Mouse (Mus musculus) stomach, embryonic 16.5 days (tissue): ENCODE results near the gene Gyg. TPM values are rescaled to one million over a fixed set of nuclear protein-coding genes. Genes with fewer than 3 reads are reported as not detected.
A peak's percentile ranks its signal among the peaks of the same experiment; 100 is the strongest.

Experiments
- ATAC-seq: fragments of 200-750 bp; cut with Nextera tagmentation; 2 replicates; pipeline ENCODE4 v1.8.0; 2017; ENCODE audit warnings: moderate number of reproducible peaks, moderate TSS enrichment; ENCODE audit not compliant: insufficient read depth, low FRiP score
- H3K27ac ChIP-seq: fragments of 300-500 bp; sonication (generic); 2 replicates; pipeline ENCODE4 v1.5.1; 2014; ENCODE audit warnings: low read length
- H3K27me3 ChIP-seq: fragments of 300-500 bp; sonication (generic); 2 replicates; pipeline ENCODE4 v1.6.1; 2014; ENCODE audit warnings: low read length, control low read depth, mixed read lengths; ENCODE audit not compliant: control insufficient read depth, insufficient read depth
- H3K36me3 ChIP-seq: fragments of 300-500 bp; sonication (generic); 2 replicates; pipeline ENCODE4 v1.6.1; 2014; ENCODE audit warnings: low read length; ENCODE audit not compliant: control insufficient read depth, insufficient read depth
- H3K4me1 ChIP-seq: fragments of 300-500 bp; sonication (generic); 2 replicates; pipeline ENCODE4 v1.6.1; 2014; ENCODE audit warnings: low read length, control low read depth, mixed read lengths; ENCODE audit not compliant: control insufficient read depth, insufficient read depth
- H3K4me2 ChIP-seq: fragments of 300-500 bp; sonication (generic); 2 replicates; pipeline ENCODE4 v1.6.1; 2014; ENCODE audit warnings: low read depth, low read length, mixed read lengths
- H3K4me3 ChIP-seq: fragments of 300-500 bp; sonication (generic); replicated peaks from 2 replicates; pipeline ENCODE4 v1.5.1; 2014; ENCODE audit warnings: mild to moderate bottlenecking, low read length
- H3K9ac ChIP-seq: fragments of 300-500 bp; sonication (generic); 2 replicates; pipeline ENCODE4 v1.6.1; 2014; ENCODE audit warnings: low read length
- H3K9me3 ChIP-seq: fragments of 300-500 bp; sonication (generic); replicated peaks from 2 replicates; pipeline ENCODE4 v1.6.1; 2016; ENCODE audit warnings: low read length, control low read depth; ENCODE audit not compliant: control insufficient read depth
- WGBS: fragments of 180-500 bp; shearing (Covaris S2); extraction: QIAGEN DNeasy Blood & Tissue Kit; methylation state at CpG from one replicate; pipeline ENCODE4 v1.1.7; 2014; 5-methylcytosine and 5-hydroxymethylcytosine counted together
- polyA plus RNA-seq: library from polyadenylated mRNA; unstranded; fragments of >200 nt; fragmentation: Nextera tagmentation; extraction: Ambion mirVana; gene quantifications from 2 replicates; pipeline ENCODE4 v1.2.1, GENCODE M21; 2015

Gene Gyg
- polyA plus RNA-seq = 52.5 TPM in 2 replicates

DNA sequence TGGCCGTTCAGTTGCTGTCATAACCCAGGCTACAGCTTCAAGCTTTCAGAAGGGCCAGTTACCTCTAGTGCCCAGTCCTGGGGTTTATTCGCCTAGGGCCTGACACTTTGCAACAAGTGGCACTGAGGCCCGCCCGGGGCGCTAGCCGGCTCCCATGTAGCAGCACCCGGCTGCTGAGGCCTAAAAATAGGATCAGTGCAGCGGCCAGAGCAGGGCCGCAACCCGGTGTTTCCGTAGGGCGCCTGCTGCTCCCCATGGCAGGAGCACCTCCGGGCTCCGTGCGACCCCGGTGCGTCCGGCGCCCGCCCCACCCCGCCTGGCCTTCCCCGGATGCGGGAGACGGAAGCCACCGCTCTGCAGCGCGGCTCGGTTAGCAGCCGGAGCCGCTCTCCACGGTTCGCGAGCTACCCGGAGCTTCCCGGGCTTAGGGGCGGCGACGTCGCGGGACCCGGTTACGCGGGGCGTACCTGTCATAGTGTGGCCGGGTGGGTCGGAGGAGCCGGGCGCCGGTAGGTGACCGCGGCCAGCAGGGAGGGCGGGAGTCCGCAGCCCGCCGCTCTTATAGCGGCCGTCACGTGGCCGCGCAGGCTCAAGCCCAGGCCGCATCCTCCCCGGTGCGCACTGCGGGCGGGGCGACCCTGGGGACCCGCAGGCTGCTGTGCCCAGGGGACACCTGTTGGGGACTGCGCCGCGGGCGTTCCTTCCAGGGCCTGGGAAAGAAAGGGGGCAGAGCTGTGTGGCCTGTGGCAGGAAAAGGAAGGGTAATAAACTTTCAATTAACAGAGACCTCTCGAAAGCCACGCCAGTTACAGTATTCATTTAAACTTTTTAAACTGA, at the start of gene Gyg:
Gene Gyg (minus strand): TSS at position 787 of the 837 bp plus-strand sequence.
- peak; percentile 92 for ATAC-seq
- Histone ChIP-seq H3K9me3 (no peaks in the 10 kb centered on the region), H3K9ac (peak within 1 kb of the TSS; percentile 89), H3K4me3 (peak within 1 kb of the TSS; percentile 76), H3K36me3 (no peaks in the 10 kb centered on the region), H3K4me1 (peaks cover 8% of the 10 kb centered on the region; the same call in 1 of the 2 replicates), H3K27me3 (no peaks in the 10 kb centered on the region), H3K4me2 (peak within 1 kb of the TSS; percentile 83), H3K27ac (peak within 1 kb of the TSS; percentile 58)
- under 1% methylated on average over 73 of the region's 73 CpGs for WGBS

DNA sequence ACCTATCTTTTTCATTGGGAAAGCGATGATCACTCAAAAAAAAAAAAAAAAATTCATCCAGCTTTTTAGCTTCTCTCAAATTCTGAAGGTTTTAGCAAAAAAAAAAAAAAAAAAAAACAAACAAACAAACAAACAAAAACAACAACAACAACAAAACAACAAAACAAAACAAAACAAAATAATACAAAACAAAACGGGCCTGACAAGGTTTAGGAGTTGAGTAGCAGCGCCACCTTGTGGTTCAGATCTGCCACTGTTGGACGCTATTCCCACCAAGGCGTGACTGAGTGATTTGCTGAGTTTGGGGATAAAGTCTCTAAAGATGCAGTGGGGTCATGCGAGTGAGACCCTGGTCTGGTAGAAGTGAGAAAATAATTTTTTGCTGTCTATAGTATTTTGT, 43.8 kb upstream of the Gyg start:
- WGBS = 31% methylated on average over 6 of the region's 6 CpGs

DNA sequence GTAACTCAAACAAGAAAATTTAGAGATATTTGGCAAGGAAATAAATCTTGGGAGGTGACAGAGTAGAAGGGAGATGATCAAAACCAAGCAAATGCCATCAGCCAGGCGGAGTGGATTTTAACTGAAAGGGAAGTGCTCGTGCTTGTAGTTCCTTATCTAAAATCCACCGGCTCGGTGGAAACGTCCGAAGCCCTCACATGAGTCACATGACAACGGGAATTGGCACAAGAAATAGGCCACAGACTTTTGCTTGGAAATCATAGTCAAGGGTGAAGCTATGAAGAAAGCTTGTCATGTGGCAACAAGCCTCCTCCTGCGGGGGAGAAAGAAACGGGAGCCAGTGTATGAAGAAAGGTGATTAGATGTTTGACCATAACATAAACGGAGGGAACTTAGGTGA, 42.8 kb upstream of the Gyg start:
- 67% methylated on average over 10 of the region's 10 CpGs for WGBS
- ATAC-seq = no peak
- Histone ChIP-seq H3K27me3 (no peaks in the 10 kb centered on the region), H3K4me1 (no peaks in the 10 kb centered on the region), H3K4me3 (no peak overlapping the region), H3K4me2 (no peak overlapping the region), H3K27ac (no peak overlapping the region), H3K9me3 (no peaks in the 10 kb centered on the region), H3K9ac (no peak overlapping the region), H3K36me3 (no peaks in the 10 kb centered on the region)

More for the DNA sequence above, 43.8 kb upstream of the Gyg start:
- no peaks in the 10 kb centered on the region for H3K9me3 ChIP-seq
- H3K9ac ChIP-seq = no peak overlapping the region
- no peaks in the 10 kb centered on the region for H3K36me3 ChIP-seq
- no peak for ATAC-seq
- H3K4me3 ChIP-seq = no peak overlapping the region
- H3K27ac ChIP-seq = no peak overlapping the region
- no peaks in the 10 kb centered on the region for H3K27me3 ChIP-seq
- H3K4me2 ChIP-seq = no peak overlapping the region
- H3K4me1 ChIP-seq = no peaks in the 10 kb centered on the region

DNA sequence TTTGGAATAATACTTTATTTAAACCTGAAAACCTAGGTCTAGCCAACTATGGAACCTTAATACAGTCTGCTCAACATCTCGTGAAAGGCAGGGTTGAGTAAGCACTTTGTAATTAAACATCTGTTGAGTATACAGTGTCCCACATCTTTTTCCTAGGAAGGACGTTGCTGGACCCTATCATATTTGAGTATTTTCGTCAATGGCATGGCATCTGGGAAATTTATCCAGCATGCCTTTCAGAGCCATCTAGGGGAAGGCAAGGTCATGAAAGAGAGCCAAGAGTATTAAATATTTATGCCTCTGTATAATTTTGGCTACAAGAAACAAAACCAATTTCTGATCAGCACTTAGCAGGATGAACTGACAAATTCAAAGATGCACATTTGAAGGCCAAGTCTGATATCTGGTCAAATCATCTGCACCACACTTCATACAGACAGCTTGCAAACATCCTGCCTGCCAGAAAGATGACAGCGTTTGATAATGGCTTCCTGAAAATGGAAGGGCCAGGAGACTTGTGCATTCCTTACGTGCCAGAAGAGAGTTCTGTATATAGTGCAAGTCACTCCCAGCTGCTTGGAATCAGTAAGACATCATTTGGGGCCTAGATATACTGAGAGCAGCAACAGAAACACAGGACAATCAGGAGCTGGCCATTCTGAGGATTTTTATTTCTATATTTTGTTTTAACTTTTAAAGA, 34.0 kb upstream of the Gyg start:
- Histone ChIP-seq H3K9ac (no peak overlapping the region), H3K27ac (no peak overlapping the region), H3K4me2 (no peak overlapping the region), H3K36me3 (no peaks in the 10 kb centered on the region), H3K27me3 (no peaks in the 10 kb centered on the region), H3K4me3 (no peak overlapping the region), H3K9me3 (no peaks in the 10 kb centered on the region), H3K4me1 (no peaks in the 10 kb centered on the region)
- WGBS = 23% methylated on average over 5 of the region's 5 CpGs
- ATAC-seq = no peak

DNA sequence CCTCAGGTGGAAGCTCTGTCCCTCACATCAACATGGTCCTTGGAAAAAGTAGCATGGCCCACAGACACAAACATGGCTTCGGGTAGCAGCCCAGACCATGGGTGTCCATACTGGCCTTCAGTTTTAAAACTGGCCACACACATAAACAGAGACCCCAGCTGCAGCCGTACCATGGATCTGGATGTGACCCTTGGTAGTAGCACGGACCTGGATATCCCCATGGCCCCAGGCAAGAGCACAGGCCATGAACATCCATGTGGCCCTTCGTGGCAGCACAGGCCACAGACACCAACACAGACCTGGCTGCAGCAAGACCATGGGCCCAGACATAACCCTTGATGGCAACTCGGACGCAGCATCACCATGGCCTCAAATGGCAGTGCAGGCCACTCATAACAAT, 17.3 kb upstream of the Gyg start:
- 85% methylated on average over 6 of the region's 6 CpGs for WGBS
- no peak for ATAC-seq
- no peaks in the 10 kb centered on the region for H3K9me3 ChIP-seq

DNA sequence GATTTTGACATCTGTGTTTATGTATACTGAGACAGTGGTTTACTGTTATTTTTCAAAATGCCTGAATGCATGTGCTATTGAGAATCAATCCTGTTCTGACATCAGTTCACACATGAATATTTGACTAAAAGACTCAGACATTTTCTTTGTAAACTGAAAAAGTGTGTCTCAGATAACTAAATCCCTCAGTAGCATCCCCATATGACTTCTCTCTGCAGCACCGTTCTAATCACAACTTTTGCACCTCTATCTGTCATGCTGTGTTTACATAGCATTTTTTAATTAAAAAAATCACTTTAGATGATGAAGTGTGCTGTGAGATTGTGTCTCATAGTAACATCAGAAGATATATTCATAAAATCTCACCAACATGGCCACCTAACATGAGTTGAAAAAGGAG, 12.4 kb upstream of the Gyg start:
- no peaks in the 10 kb centered on the region for H3K4me1 ChIP-seq
- no peaks in the 10 kb centered on the region for H3K27me3 ChIP-seq
- no peak overlapping the region for H3K27ac ChIP-seq
- WGBS = 53% methylated on average over 1 of the region's 1 CpGs
- no peak overlapping the region for H3K4me3 ChIP-seq
- H3K36me3 ChIP-seq = no peaks in the 10 kb centered on the region
- no peak for ATAC-seq
- no peak overlapping the region for H3K9ac ChIP-seq
- H3K9me3 ChIP-seq = no peaks in the 10 kb centered on the region
- H3K4me2 ChIP-seq = no peak overlapping the region

More for the DNA sequence above, 17.3 kb upstream of the Gyg start:
- no peak overlapping the region for H3K4me3 ChIP-seq
- no peak overlapping the region for H3K27ac ChIP-seq
- no peaks in the 10 kb centered on the region for H3K27me3 ChIP-seq
- H3K36me3 ChIP-seq = no peaks in the 10 kb centered on the region
- no peak overlapping the region for H3K9ac ChIP-seq
- no peak overlapping the region for H3K4me2 ChIP-seq
- H3K4me1 ChIP-seq = no peaks in the 10 kb centered on the region

DNA sequence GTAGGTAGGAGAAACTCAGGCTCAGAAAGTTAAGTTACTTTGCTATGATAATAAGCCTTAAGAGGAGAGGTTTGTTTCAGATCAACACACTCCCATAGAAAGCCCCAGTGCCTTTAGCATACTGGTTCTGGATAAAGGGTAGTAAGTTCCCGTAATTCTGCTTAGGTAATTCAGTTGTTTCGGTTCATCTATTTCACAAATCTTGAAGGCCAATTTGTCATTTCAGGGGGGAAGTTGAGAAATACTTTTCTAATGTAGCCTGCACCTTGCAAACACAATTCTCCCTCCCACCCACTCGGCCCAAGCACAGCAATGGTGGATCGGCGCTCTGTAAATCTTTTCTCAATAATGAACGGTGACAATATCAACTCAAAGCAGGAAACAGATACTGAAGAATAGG, 359 bp upstream of the Gyg start:
- WGBS = 76% methylated on average over 6 of the region's 6 CpGs

DNA sequence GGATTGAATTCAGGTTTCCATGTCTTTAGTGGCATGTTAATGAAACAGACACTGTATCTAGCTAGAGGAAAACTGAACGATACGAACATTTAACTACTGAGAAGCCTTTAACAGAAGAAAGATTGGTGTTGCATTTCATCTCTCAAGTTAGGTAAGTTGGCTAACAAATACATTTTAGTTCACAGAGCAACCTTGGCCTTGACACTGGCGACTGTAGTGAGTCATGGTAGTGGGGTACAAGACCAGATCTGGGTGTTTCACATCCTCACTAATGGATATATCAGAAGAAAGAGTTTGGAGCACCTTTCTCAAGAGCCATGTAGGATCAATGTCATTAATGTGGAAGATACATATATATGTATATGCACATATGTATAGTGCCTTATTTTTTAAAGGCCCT, 3.5 kb downstream of the Gyg start:
- H3K27ac ChIP-seq = no peak overlapping the region
- H3K4me1 ChIP-seq = peaks cover 8% of the 10 kb centered on the region
- no peak overlapping the region for H3K9ac ChIP-seq
- no peak for ATAC-seq
- H3K4me2 ChIP-seq = no peak overlapping the region
- no peaks in the 10 kb centered on the region for H3K36me3 ChIP-seq
- no peaks in the 10 kb centered on the region for H3K9me3 ChIP-seq
- no peak overlapping the region for H3K4me3 ChIP-seq
- no peaks in the 10 kb centered on the region for H3K27me3 ChIP-seq
- 86% methylated on average over 3 of the region's 3 CpGs for WGBS

More for the DNA sequence above, 359 bp upstream of the Gyg start:
- no peak overlapping the region for H3K27ac ChIP-seq
- no peak overlapping the region for H3K9ac ChIP-seq
- ATAC-seq = no peak
- H3K4me1 ChIP-seq = peaks cover 8% of the 10 kb centered on the region; the same call in 1 of the 2 replicates
- H3K9me3 ChIP-seq = no peaks in the 10 kb centered on the region
- no peaks in the 10 kb centered on the region for H3K36me3 ChIP-seq
- H3K4me2 ChIP-seq = peak overlapping the region; percentile 83
- no peaks in the 10 kb centered on the region for H3K27me3 ChIP-seq
- peak overlapping the region; percentile 76 for H3K4me3 ChIP-seq

DNA sequence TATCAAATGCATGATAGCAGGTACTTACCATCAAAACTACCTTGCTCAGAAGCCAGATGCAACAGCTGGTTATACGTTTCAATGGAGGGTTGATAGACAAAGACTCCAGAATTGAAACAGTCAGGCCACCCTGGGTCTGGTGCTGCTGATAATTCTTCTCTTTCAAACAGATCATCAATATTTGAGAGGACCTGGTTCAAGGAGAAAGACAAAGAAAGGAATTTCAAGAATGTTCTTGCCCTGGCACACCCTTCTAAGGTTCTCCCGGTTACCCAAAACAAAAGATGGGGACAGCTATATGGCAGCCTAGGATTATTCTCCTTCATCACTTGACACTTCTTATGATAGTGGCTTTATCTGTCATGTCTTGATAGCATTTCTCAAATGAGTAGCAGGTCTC, 4.6 kb downstream of the Gyg start:
- Histone ChIP-seq H3K36me3 (no peaks in the 10 kb centered on the region), H3K27me3 (no peaks in the 10 kb centered on the region), H3K9ac (no peak overlapping the region), H3K4me2 (no peak overlapping the region), H3K27ac (no peak overlapping the region), H3K4me1 (peaks cover 8% of the 10 kb centered on the region), H3K9me3 (no peaks in the 10 kb centered on the region), H3K4me3 (no peak overlapping the region)
- ATAC-seq = no peak
- WGBS = 74% methylated on average over 2 of the region's 2 CpGs
